Mouse (Mus musculus): ENCODE measurements around the gene Bpi.

DNA sequence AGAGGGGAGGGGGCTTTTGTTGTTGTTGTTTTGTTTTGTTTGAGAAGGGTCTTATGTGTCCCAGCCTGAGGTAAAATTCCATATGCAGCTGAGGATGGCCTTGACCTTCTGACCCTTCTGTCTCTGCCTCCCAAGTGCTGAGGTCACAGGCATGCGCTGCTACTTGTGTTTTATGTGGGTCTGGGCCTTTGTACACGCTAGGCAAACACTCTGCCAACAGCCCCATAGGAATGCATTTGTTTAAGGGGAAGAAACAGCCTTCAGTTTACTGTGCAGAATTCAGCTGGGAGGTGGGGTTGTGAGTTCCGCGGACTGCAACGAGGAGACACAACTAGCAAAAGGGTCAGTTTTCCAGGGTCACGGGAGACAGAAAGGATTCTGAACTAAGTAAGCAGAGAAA is 27.3 kb upstream of the Bpi start:
- TF ChIP-seq EP300 (optimal IDR thresholded peaks at IDR 0.05), result no peak
- no peak for TF ChIP-seq CTCF (IDR thresholded peaks at IDR 0.05; ENCODE audit: low read depth)
